Mouse (Mus musculus) MEL (cell line): ENCODE results near the gene Kcne4. TPM values are rescaled to one million over a fixed set of nuclear protein-coding genes. Genes with fewer than 3 reads are reported as not detected.

Source experiments
- DNase-seq: peaks from one replicate; pipeline ENCODE4 v3.0.0; 2011; ENCODE audit warnings: low read depth, low spot score
- H3K27ac ChIP-seq: 2 replicates; pipeline ENCODE4 v1.5.1; 2012; ENCODE audit warnings: low read depth, mild to moderate bottlenecking, control low read depth, low read length, moderate library complexity; ENCODE audit not compliant: control insufficient read depth
- H3K27me3 ChIP-seq, 2 experiments: fragments of 150-350 bp in 1 of 2; sonication (generic) in 1 of 2; 2 replicates each; pipeline ENCODE4 v1.6.1; 2012; ENCODE audit warnings: low read length in 2 of 2, mild to moderate bottlenecking in 2 of 2, improper control_type of control experiment in 1 of 2, moderate library complexity in 1 of 2; ENCODE audit not compliant: insufficient read depth in 2 of 2, control insufficient read depth in 1 of 2
- H3K36me3 ChIP-seq, 2 experiments: 2 replicates each; pipeline ENCODE4 v1.6.1; 2012 to 2014; ENCODE audit warnings: low read length in 2 of 2, improper control_type of control experiment in 1 of 2, inconsistent platforms in 1 of 2, mild to moderate bottlenecking in 1 of 2; ENCODE audit not compliant: insufficient read depth in 2 of 2, control insufficient read depth in 1 of 2
- H3K4me1 ChIP-seq, 2 experiments: fragments of 150-350 bp in 1 of 2; sonication (generic) in 1 of 2; 2 replicates each; pipeline ENCODE4 v1.6.1; 2012; ENCODE audit warnings: low read length in 2 of 2, improper control_type of control experiment in 1 of 2, mild to moderate bottlenecking in 1 of 2; ENCODE audit not compliant: insufficient read depth in 2 of 2, control insufficient read depth in 1 of 2
- H3K4me3 ChIP-seq, 2 experiments: fragments of 150-350 bp in 1 of 2; sonication (generic) in 1 of 2; 2 replicates each; pipeline ENCODE4 v1.5.1; 2012; ENCODE audit warnings: low read depth in 2 of 2, low read length in 2 of 2, mild to moderate bottlenecking in 2 of 2, moderate library complexity in 2 of 2, control low read depth in 1 of 2, improper control_type of control experiment in 1 of 2; ENCODE audit not compliant: control insufficient read depth in 1 of 2, insufficient read depth in 1 of 2
- H3K79me2 ChIP-seq: 2 replicates; pipeline ENCODE4 v1.6.1; 2012; ENCODE audit warnings: mild to moderate bottlenecking, low read length, moderate library complexity; ENCODE audit not compliant: control insufficient read depth, poor library complexity, insufficient read depth
- H3K9ac ChIP-seq: 2 replicates; pipeline ENCODE4 v1.6.1; 2012; ENCODE audit warnings: low read depth, mild to moderate bottlenecking, control low read depth, low read length, moderate library complexity; ENCODE audit not compliant: control insufficient read depth, poor library complexity, severe bottlenecking
- H3K9me3 ChIP-seq: fragments of 150-350 bp; sonication (generic); replicated peaks from 2 replicates; pipeline ENCODE4 v1.6.1; 2012; ENCODE audit warnings: mild to moderate bottlenecking, low read length, improper control_type of control experiment, moderate library complexity; ENCODE audit not compliant: insufficient read depth
- BHLHE40 ChIP-seq: IDR thresholded peaks from 2 replicates; pipeline ENCODE4 v1.6.1; 2012; ENCODE audit warnings: low read depth, mild to moderate bottlenecking, inconsistent platforms, low read length, improper control_type of control experiment, borderline replicate concordance
- CHD1 ChIP-seq: IDR thresholded peaks from 2 replicates; pipeline ENCODE4 v1.6.1; 2012; ENCODE audit warnings: low read depth, mild to moderate bottlenecking, inconsistent platforms, low read length, improper control_type of control experiment
- CHD2 ChIP-seq: IDR thresholded peaks from 2 replicates; pipeline ENCODE4 v1.6.1; 2011; ENCODE audit warnings: low read length, improper control_type of control experiment
- E2F4 ChIP-seq: IDR thresholded peaks from 2 replicates; pipeline ENCODE4 v1.6.1; 2011; ENCODE audit warnings: low read depth, low read length, improper control_type of control experiment, borderline replicate concordance
- ELF1 ChIP-seq: IDR thresholded peaks from 2 replicates; pipeline ENCODE4 v1.6.1; 2014; ENCODE audit warnings: low read depth, mild to moderate bottlenecking, inconsistent platforms, low read length, improper control_type of control experiment, moderate library complexity
- GABPA ChIP-seq: IDR thresholded peaks from 2 replicates; pipeline ENCODE4 v1.6.1; 2012; ENCODE audit warnings: low read depth, mild to moderate bottlenecking, inconsistent platforms, low read length, improper control_type of control experiment, moderate library complexity
- HCFC1 ChIP-seq: IDR thresholded peaks from 2 replicates; pipeline ENCODE4 v1.6.1; 2012; ENCODE audit warnings: low read depth, mild to moderate bottlenecking, inconsistent platforms, low read length, improper control_type of control experiment, moderate library complexity
- KAT2A ChIP-seq: conservative IDR thresholded peaks from 2 replicates; pipeline ENCODE4 v1.6.1; 2012; ENCODE audit warnings: low read depth, low read length, improper control_type of control experiment, inconsistent platforms
- MAFK ChIP-seq: IDR thresholded peaks from 2 replicates; pipeline ENCODE4 v1.6.1; 2011; ENCODE audit warnings: low read depth, mild to moderate bottlenecking, low read length, improper control_type of control experiment, borderline replicate concordance
- MAZ ChIP-seq: IDR thresholded peaks from 2 replicates; pipeline ENCODE4 v1.6.1; 2012; ENCODE audit warnings: low read depth, mild to moderate bottlenecking, inconsistent platforms, low read length, improper control_type of control experiment
- MEF2A ChIP-seq: IDR thresholded peaks from 2 replicates; pipeline ENCODE4 v1.6.1; 2014; ENCODE audit warnings: low read depth, mild to moderate bottlenecking, inconsistent platforms, low read length, improper control_type of control experiment; ENCODE audit not compliant: poor library complexity, insufficient replicate concordance, severe bottlenecking; ENCODE audit errors: extremely low read depth
- MXI1 ChIP-seq: IDR thresholded peaks from 2 replicates; pipeline ENCODE4 v1.6.1; 2011; ENCODE audit warnings: mild to moderate bottlenecking, low read depth, low read length, improper control_type of control experiment
- MYB ChIP-seq: IDR thresholded peaks from 2 replicates; pipeline ENCODE4 v1.6.1; 2011; ENCODE audit warnings: mild to moderate bottlenecking, low read depth, low read length, improper control_type of control experiment
- MYC ChIP-seq: IDR thresholded peaks from 2 replicates; pipeline ENCODE4 v1.6.1; 2011; ENCODE audit warnings: low read depth, mild to moderate bottlenecking, low read length, improper control_type of control experiment, moderate library complexity
- NELFE ChIP-seq: IDR thresholded peaks from 2 replicates; pipeline ENCODE4 v1.6.1; 2011; ENCODE audit warnings: low read depth, low read length, improper control_type of control experiment
- NRF1 ChIP-seq: IDR thresholded peaks from 2 replicates; pipeline ENCODE4 v1.6.1; 2014; ENCODE audit warnings: low read depth, mild to moderate bottlenecking, inconsistent platforms, low read length, improper control_type of control experiment, moderate library complexity; ENCODE audit not compliant: poor library complexity, insufficient read depth, severe bottlenecking
- POLR2A ChIP-seq, 2 experiments: IDR thresholded peaks; 2 replicates each; pipeline ENCODE4 v1.6.1; 2011 to 2012; ENCODE audit warnings: low read length in 2 of 2, mild to moderate bottlenecking in 2 of 2, control low read depth in 1 of 2, improper control_type of control experiment in 1 of 2, low read depth in 1 of 2, moderate library complexity in 1 of 2; ENCODE audit not compliant: control insufficient read depth in 1 of 2, insufficient read depth in 1 of 2, poor library complexity in 1 of 2
- POLR2AphosphoS2 ChIP-seq: IDR thresholded peaks from 2 replicates; pipeline ENCODE4 v1.6.1; 2011; ENCODE audit warnings: low read length, improper control_type of control experiment
- RAD21 ChIP-seq: IDR thresholded peaks from 2 replicates; pipeline ENCODE4 v1.6.1; 2011; ENCODE audit warnings: mild to moderate bottlenecking, low read depth, low read length, improper control_type of control experiment
- RCOR1 ChIP-seq: IDR thresholded peaks from 2 replicates; pipeline ENCODE4 v1.6.1; 2012; ENCODE audit warnings: low read depth, mild to moderate bottlenecking, inconsistent platforms, low read length, improper control_type of control experiment
- SIN3A ChIP-seq: IDR thresholded peaks from 2 replicates; pipeline ENCODE4 v1.6.1; 2012; ENCODE audit warnings: low read length, improper control_type of control experiment, inconsistent platforms
- SMC3 ChIP-seq: IDR thresholded peaks from 2 replicates; pipeline ENCODE4 v1.6.1; 2011; ENCODE audit warnings: low read depth, low read length, improper control_type of control experiment
- TAL1 ChIP-seq: IDR thresholded peaks from 2 replicates; pipeline ENCODE4 v1.6.1; 2012; ENCODE audit warnings: mild to moderate bottlenecking, inconsistent platforms, low read length, moderate library complexity, mixed read lengths
- TCF12 ChIP-seq: IDR thresholded peaks from 2 replicates; pipeline ENCODE4 v1.6.1; 2014; ENCODE audit warnings: low read depth, mild to moderate bottlenecking, inconsistent platforms, low read length, improper control_type of control experiment, moderate library complexity
- UBTF ChIP-seq: IDR thresholded peaks from 2 replicates; pipeline ENCODE4 v1.6.1; 2012; ENCODE audit warnings: low read depth, mild to moderate bottlenecking, inconsistent platforms, low read length, improper control_type of control experiment, moderate library complexity, borderline replicate concordance; ENCODE audit not compliant: insufficient read depth
- USF1 ChIP-seq: IDR thresholded peaks from 2 replicates; pipeline ENCODE4 v1.6.1; 2014; ENCODE audit warnings: low read depth, mild to moderate bottlenecking, inconsistent platforms, low read length, improper control_type of control experiment, moderate library complexity
- ZC3H11A ChIP-seq: IDR thresholded peaks from 2 replicates; pipeline ENCODE4 v1.6.1; 2012; ENCODE audit warnings: low read depth, mild to moderate bottlenecking, inconsistent platforms, low read length, improper control_type of control experiment
- ZKSCAN1 ChIP-seq: IDR thresholded peaks from 2 replicates; pipeline ENCODE4 v1.6.1; 2012; ENCODE audit warnings: low read depth, mild to moderate bottlenecking, inconsistent platforms, low read length, improper control_type of control experiment, moderate library complexity
- ZMIZ1 ChIP-seq: IDR thresholded peaks from 2 replicates; pipeline ENCODE4 v1.6.1; 2012; ENCODE audit warnings: low read depth, mild to moderate bottlenecking, inconsistent platforms, low read length, improper control_type of control experiment, moderate library complexity
- polyA plus RNA-seq, 2 experiments: library from polyadenylated mRNA; stranded (reverse) in 1 of 2; unstranded in 1 of 2; fragments of >175 nt in 1 of 2; fragments of >200 nt in 1 of 2; gene quantifications; 2 replicates each; pipeline versions ENCODE4 v1.2.1 to v1.2.4; 2012; ENCODE audit warnings: low replicate concordance in 2 of 2, low read depth in 1 of 2; ENCODE audit not compliant: insufficient read length in 2 of 2, insufficient read depth in 1 of 2, missing spikeins in 1 of 2
- total RNA-seq: library from RNA; depleted of rRNA; stranded (reverse); fragments of 300-350 nt; gene quantifications from 2 replicates; pipeline ENCODE4 v1.2.3, GENCODE M21; 2012; rRNA removed

The Kcne4 gene
- total RNA-seq (not detected in 2 replicates), polyA plus RNA-seq (not detected)

GRCm38 (mm10) chr1:78816639-78817038 is at the start of gene Kcne4:
Gene Kcne4 (plus strand): TSS chr1:78816758.
- no peak within 1 kb of the TSS for H3K27ac ChIP-seq
- H3K36me3 ChIP-seq, result no peaks in the 10 kb centered on the region
- H3K9me3 ChIP-seq, result no peaks in the 10 kb centered on the region
- H3K4me1 ChIP-seq, result no peaks in the 10 kb centered on the region
- no peaks in the 10 kb centered on the region for H3K79me2 ChIP-seq
- TF ChIP-seq CHD2 (no peak), ZMIZ1 (no peak), NRF1 (no peak), SMC3 (no peak), MEF2A (no peak), KAT2A (no peak), UBTF (no peak), TCF12 (no peak), ZC3H11A (no peak), MAZ (no peak), HCFC1 (no peak), E2F4 (no peak), CHD1 (no peak), ZKSCAN1 (no peak), TAL1 (no peak), POLR2A (IDR thresholded peaks at IDR 0.05; ENCODE audit: control insufficient read depth in 1 of 2, insufficient read depth in 1 of 2, low read depth in 1 of 2, low read length in 2 of 2, poor library complexity in 1 of 2) (no peak), RAD21 (no peak), USF1 (no peak), RCOR1 (no peak), SIN3A (no peak)
- no peak for DNase-seq
- no peaks in the 10 kb centered on the region for H3K27me3 ChIP-seq
- H3K9ac ChIP-seq, result no peak within 1 kb of the TSS
- no peak within 1 kb of the TSS for H3K4me3 ChIP-seq

DNA sequence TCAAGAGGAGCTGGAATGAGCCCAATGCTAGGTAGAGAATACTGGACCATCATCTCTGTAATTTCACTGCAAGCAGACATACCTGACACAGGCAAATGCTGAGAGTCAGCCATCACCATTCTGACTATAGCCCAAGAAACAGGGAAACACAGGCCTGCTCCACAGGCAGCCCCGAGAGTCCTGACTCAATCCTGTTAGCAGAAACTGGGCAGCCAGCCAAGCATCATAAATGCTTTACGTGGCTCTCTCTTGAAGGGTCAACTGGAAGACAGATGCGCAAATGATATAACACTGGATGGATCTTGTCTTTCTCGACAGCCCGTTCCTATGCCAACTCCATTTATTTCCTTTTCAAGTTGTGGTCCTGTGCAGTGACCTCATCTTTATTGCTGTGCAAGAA is 34.7 kb upstream of the Kcne4 start:
- Histone ChIP-seq H3K4me3 (no peak overlapping the region), H3K9ac (no peak overlapping the region), H3K9me3 (no peaks in the 10 kb centered on the region), H3K79me2 (no peaks in the 10 kb centered on the region), H3K36me3 (no peaks in the 10 kb centered on the region), H3K27me3 (no peaks in the 10 kb centered on the region), H3K27ac (no peak overlapping the region), H3K4me1 (no peaks in the 10 kb centered on the region)
- TF ChIP-seq MEF2A (no peak), BHLHE40 (no peak), MYC (no peak), NELFE (no peak), MYB (no peak), ZC3H11A (no peak), GABPA (no peak), TCF12 (no peak), MAZ (no peak), ELF1 (no peak), USF1 (no peak), MAFK (no peak), ZMIZ1 (no peak), MXI1 (no peak), POLR2AphosphoS2 (no peak)
- DNase-seq, result no peak
